Mouse (Mus musculus): ENCODE data around the gene Aff3.
A peak's percentile ranks its signal among the peaks of the same experiment; 100 is the strongest.

Aff3 gene

GRCm38 (mm10) chr1:38318614-38319013 is 346.1 kb downstream of the Aff3 start:
- no peak for DNase-seq (ENCODE audit: low spot score)

- no peak for DNase-seq (ENCODE audit: low spot score)
These were observed 348.8 kb downstream of the Aff3 start for GRCm38 (mm10) chr1:38315992-38316391.

- DNase-seq (ENCODE audit: low spot score) = no peak
These were observed 354.3 kb downstream of the Aff3 start for GRCm38 (mm10) chr1:38310496-38310895.

- DNase-seq (ENCODE audit: low spot score) = no peak
These were observed 354.7 kb downstream of the Aff3 start for GRCm38 (mm10) chr1:38310076-38310475.

- no peak for DNase-seq (ENCODE audit: low spot score)
These were observed 355.4 kb downstream of the Aff3 start for GRCm38 (mm10) chr1:38309341-38309740.

GRCm38 (mm10) chr1:38308705-38308996 is 356.1 kb downstream of the Aff3 start:
- no peak for DNase-seq (ENCODE audit: low spot score)

GRCm38 (mm10) chr1:38307821-38308704 is 356.7 kb downstream of the Aff3 start:
- no peak for DNase-seq (ENCODE audit: low spot score)

- DNase-seq (ENCODE audit: low spot score) = no peak
These were observed 357.5 kb downstream of the Aff3 start for GRCm38 (mm10) chr1:38307234-38307633.

- DNase-seq (ENCODE audit: low spot score) = no peak
These were observed 358.6 kb downstream of the Aff3 start for GRCm38 (mm10) chr1:38306146-38306545.

GRCm38 (mm10) chr1:38304376-38304775 is 360.4 kb downstream of the Aff3 start:
- no peak for DNase-seq (ENCODE audit: low spot score)

- no peak for DNase-seq (ENCODE audit: low spot score)
These were observed 366.5 kb downstream of the Aff3 start for GRCm38 (mm10) chr1:38298291-38298690.

- DNase-seq (ENCODE audit: low spot score) = no peak
These were observed 369.8 kb downstream of the Aff3 start for GRCm38 (mm10) chr1:38294906-38295305.

- no peak for DNase-seq (ENCODE audit: low spot score)
These were observed 370.4 kb downstream of the Aff3 start for GRCm38 (mm10) chr1:38294336-38294695.

- no peak for DNase-seq (ENCODE audit: low spot score)
These were observed 371.0 kb downstream of the Aff3 start for GRCm38 (mm10) chr1:38293671-38294335.

GRCm38 (mm10) chr1:38292851-38293250 is 371.9 kb downstream of the Aff3 start:
- DNase-seq (ENCODE audit: low spot score) = no peak

GRCm38 (mm10) chr1:38291915-38292314 is 372.8 kb downstream of the Aff3 start:
- no peak for DNase-seq (ENCODE audit: low spot score)

- DNase-seq (ENCODE audit: low spot score) = no peak
These were observed 373.3 kb downstream of the Aff3 start for GRCm38 (mm10) chr1:38291497-38291896.

GRCm38 (mm10) chr1:38290881-38291280 is 373.9 kb downstream of the Aff3 start:
- no peak for DNase-seq (ENCODE audit: low spot score)

GRCm38 (mm10) chr1:38289891-38290290 is 374.9 kb downstream of the Aff3 start:
- DNase-seq (ENCODE audit: low spot score) = no peak

GRCm38 (mm10) chr1:38288716-38289115 is 376.0 kb downstream of the Aff3 start:
- DNase-seq (ENCODE audit: low spot score) = peak; percentile 77

GRCm38 (mm10) chr1:38286551-38286950 is 378.2 kb downstream of the Aff3 start:
- DNase-seq (ENCODE audit: low spot score) = no peak

GRCm38 (mm10) chr1:38280549-38280948 is 384.2 kb downstream of the Aff3 start:
- no peak for DNase-seq (ENCODE audit: low spot score)

GRCm38 (mm10) chr1:38271312-38271711 is 393.4 kb downstream of the Aff3 start:
- DNase-seq (ENCODE audit: low spot score) = no peak
